Mouse (Mus musculus): ENCODE results near the gene AU018091. TPM values are rescaled to one million over a fixed set of nuclear protein-coding genes. Genes with fewer than 3 reads are reported as not detected.
"Not testable (repeated sequence)": the region's sequence is repeated elsewhere in the genome, so short reads cannot be mapped to it uniquely, and the experiment has no call there.

Gene AU018091
- not detected for total RNA-seq (2021)
- long read RNA-seq, experiment 1: 0 reads
- long read RNA-seq, experiment 2: 0 reads

GRCm38 (mm10) chr7:3168925-3169324 is at the start of gene AU018091:
AU018091 (minus strand) TSS chr7:3169203.
- DNase-seq (ENCODE audit: low spot score): no peak

- DNase-seq (ENCODE audit: low spot score): no peak
These were observed 48.6 kb upstream of the AU018091 start for GRCm38 (mm10) chr7:3217546-3218056.

GRCm38 (mm10) chr7:3216331-3216730 is 47.3 kb upstream of the AU018091 start:
- DNase-seq (ENCODE audit: low spot score): no peak

GRCm38 (mm10) chr7:3213557-3213956 is 44.6 kb upstream of the AU018091 start:
- no peak for DNase-seq (ENCODE audit: low spot score)

- DNase-seq (ENCODE audit: low spot score): no peak
These were observed 44.2 kb upstream of the AU018091 start for GRCm38 (mm10) chr7:3213156-3213555.

GRCm38 (mm10) chr7:3212002-3212790 is 43.2 kb upstream of the AU018091 start:
- DNase-seq (ENCODE audit: low spot score): no peak

- no peak for DNase-seq (ENCODE audit: low spot score)
These were observed 42.5 kb upstream of the AU018091 start for GRCm38 (mm10) chr7:3211518-3211917.

GRCm38 (mm10) chr7:3210605-3211004 is 41.6 kb upstream of the AU018091 start:
- no peak for DNase-seq (ENCODE audit: low spot score)

GRCm38 (mm10) chr7:3206520-3206919 is 37.5 kb upstream of the AU018091 start:
- DNase-seq (ENCODE audit: low spot score): no peak

GRCm38 (mm10) chr7:3204628-3205027 is 35.6 kb upstream of the AU018091 start:
- no peak for DNase-seq (ENCODE audit: low spot score)

GRCm38 (mm10) chr7:3203890-3204289 is 34.9 kb upstream of the AU018091 start:
- no peak for DNase-seq (ENCODE audit: low spot score)

GRCm38 (mm10) chr7:3201134-3201705 is 32.2 kb upstream of the AU018091 start:
- DNase-seq (ENCODE audit: low spot score): no peak

- DNase-seq (ENCODE audit: low spot score): no peak
These were observed 29.9 kb upstream of the AU018091 start for GRCm38 (mm10) chr7:3198884-3199283.

GRCm38 (mm10) chr7:3195850-3196249 is 26.8 kb upstream of the AU018091 start:
- DNase-seq (ENCODE audit: low spot score): no peak

GRCm38 (mm10) chr7:3194531-3194930 is 25.5 kb upstream of the AU018091 start:
- no peak for DNase-seq (ENCODE audit: low spot score)

- DNase-seq (ENCODE audit: low spot score): no peak
These were observed 24.9 kb upstream of the AU018091 start for GRCm38 (mm10) chr7:3193905-3194304.

GRCm38 (mm10) chr7:3193049-3193632 is 24.1 kb upstream of the AU018091 start:
- DNase-seq (ENCODE audit: low spot score): no peak

- DNase-seq (ENCODE audit: low spot score): no peak
These were observed 23.0 kb upstream of the AU018091 start for GRCm38 (mm10) chr7:3191971-3192498.

GRCm38 (mm10) chr7:3186726-3187125 is 17.7 kb upstream of the AU018091 start:
- DNase-seq (ENCODE audit: low spot score): not testable (repeated sequence)

GRCm38 (mm10) chr7:3186136-3186535 is 17.1 kb upstream of the AU018091 start:
- no peak for DNase-seq (ENCODE audit: low spot score)

GRCm38 (mm10) chr7:3184394-3184793 is 15.4 kb upstream of the AU018091 start:
- no peak for DNase-seq (ENCODE audit: low spot score)

- not testable (repeated sequence) for DNase-seq (ENCODE audit: low spot score)
These were observed 12.0 kb upstream of the AU018091 start for GRCm38 (mm10) chr7:3180958-3181357.

Data from gastrocnemius, adult 18-20 months (tissue).